Mouse (Mus musculus): ENCODE results near the gene Slc5a4b. TPM values are rescaled to one million over a fixed set of nuclear protein-coding genes. Genes with fewer than 3 reads are reported as not detected.

Gene Slc5a4b
- total RNA-seq, 2 experiments from 2014 or later = not detected

DNA sequence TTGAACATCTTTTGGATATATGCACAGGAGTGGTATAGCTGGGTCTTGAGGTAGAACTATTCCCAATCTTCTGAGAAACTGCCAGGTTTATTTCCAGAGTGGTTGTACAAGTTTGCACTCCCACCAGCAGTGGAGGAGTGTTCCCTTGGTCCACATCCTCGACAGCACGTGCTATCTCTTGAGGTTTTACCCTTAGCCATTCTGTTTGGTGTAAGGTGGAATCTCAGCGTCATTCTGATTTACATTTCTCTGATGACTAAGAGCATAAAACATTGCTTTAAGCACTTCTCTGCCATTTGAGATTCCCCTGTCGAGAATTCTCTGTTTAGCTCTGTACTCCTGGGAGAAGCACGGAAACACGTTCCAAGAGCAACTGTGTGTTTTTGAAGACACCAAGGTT is 97.8 kb downstream of the Slc5a4b start:
- DNase-seq = no peak
- intact Hi-C loops (cut with DNase I; ENCODE audit: low total_unique reads) = no loop called here

DNA sequence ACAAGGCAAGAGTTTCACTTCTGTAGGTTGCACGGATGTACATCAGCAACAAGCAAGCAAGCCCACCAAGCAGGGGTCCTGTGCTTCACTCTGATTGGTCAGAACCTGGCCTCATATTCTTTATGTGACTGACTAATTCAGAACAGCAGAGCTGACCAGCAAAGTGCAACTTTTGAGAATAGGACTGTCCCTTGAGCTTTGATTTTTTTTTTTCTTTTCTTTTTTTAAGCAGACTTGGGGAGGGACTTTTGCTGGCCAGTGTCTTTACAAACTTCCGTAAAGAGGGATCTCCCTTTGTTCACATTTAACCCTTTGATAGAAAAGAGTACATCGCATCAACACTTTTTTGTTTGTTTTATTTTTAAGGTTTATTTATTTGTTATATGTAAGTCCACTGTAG is 100.9 kb downstream of the Slc5a4b start:
- intact Hi-C loops (cut with DNase I; ENCODE audit: low total_unique reads) = no loop called here
- no peak for DNase-seq

Small RNA genes within 50 kb of the gene (microRNA-seq; reads per million reads assigned to microRNA genes)
- 0 reads per million in 2 experiments for gene Mir6409

Other genes with a start within 250 kb of the Slc5a4b start
- not detected for gene Derl3, start 217.5 kb downstream of the Slc5a4b start, total RNA-seq (2021)
- gene Smarcb1, start 189.3 kb downstream of the Slc5a4b start, total RNA-seq (2021) = 10 to 100 TPM; 17.7 to 28.0 TPM
- gene Chchd10, start 177.8 kb downstream of the Slc5a4b start, total RNA-seq (2021) = 1,000 to 10,000 TPM in 1 of 2 experiments, 100 to 1,000 TPM in 1; 861 to 1,001 TPM
- 1 to 10 TPM; 3.5 to 4.8 TPM for gene Mmp11, start 174.5 kb downstream of the Slc5a4b start, total RNA-seq (2021)
- not detected for gene Gm867, start 170.3 kb downstream of the Slc5a4b start, total RNA-seq (2021)
- gene Vpreb3, start 167.9 kb downstream of the Slc5a4b start, total RNA-seq (2021) = not detected
- not detected for gene Gm5134, start 156.4 kb downstream of the Slc5a4b start, total RNA-seq (2021)
- 1 to 10 TPM; 7.5 TPM for gene Zfp280b, start 78.3 kb downstream of the Slc5a4b start, total RNA-seq (2021)
- gene Slc5a4a, start 36.5 kb upstream of the Slc5a4b start, total RNA-seq (2021) = not detected
- gene Prmt2, start 126.9 kb upstream of the Slc5a4b start, total RNA-seq (2021) = 1 to 10 TPM; 4.1 to 5.8 TPM
- 1 to 10 TPM; 2.4 to 7.4 TPM for gene S100b, start 142.9 kb upstream of the Slc5a4b start, total RNA-seq (2021)
- gene Dip2a, start 234.3 kb upstream of the Slc5a4b start, total RNA-seq (2021) = 1 to 10 TPM; 7.6 to 9.3 TPM